Mouse (Mus musculus) mouse embryonic stem cell (cell line): ENCODE measurements around the gene Gm3526.
"Not testable (repeated sequence)": the region's sequence is repeated elsewhere in the genome, so short reads cannot be mapped to it uniquely, and the experiment has no call there.

Source experiments
- in situ Hi-C, 2 experiments: fragments of 300-500 bp; cut with MboI; formaldehyde crosslinking; loops; 1 replicate in 1 of 2; 3 replicates in 1 of 2; pipeline ENCODE4 v1.14.3; 2019 to 2020; ENCODE audit warnings: low sequenced_read_pairs in 2 of 2, low pct_unique_long_range_greater_than_20kb in 1 of 2, mixed read lengths in 1 of 2; ENCODE audit not compliant: unreplicated experiment in 1 of 2

Gene Gm3526

GRCm38 (mm10) chr14:5260480-5260879 lies at the start of gene Gm3526:
Gm3526 (minus strand) TSS chr14:5260580.
- in situ Hi-C loops: not testable (repeated sequence)
